Mouse (Mus musculus) monocyte, adult 2 months (primary cell): ENCODE results near the gene Rpl27.
"Not testable (repeated sequence)": the region's sequence is repeated elsewhere in the genome, so short reads cannot be mapped to it uniquely, and the experiment has no call there.

Source experiments
- DNase-seq, 2 experiments: peaks; one replicate each; pipeline ENCODE4 v3.0.0; 2022; ENCODE audit warnings: low spot score in 2 of 2, low read depth in 1 of 2

Gene Rpl27

DNA sequence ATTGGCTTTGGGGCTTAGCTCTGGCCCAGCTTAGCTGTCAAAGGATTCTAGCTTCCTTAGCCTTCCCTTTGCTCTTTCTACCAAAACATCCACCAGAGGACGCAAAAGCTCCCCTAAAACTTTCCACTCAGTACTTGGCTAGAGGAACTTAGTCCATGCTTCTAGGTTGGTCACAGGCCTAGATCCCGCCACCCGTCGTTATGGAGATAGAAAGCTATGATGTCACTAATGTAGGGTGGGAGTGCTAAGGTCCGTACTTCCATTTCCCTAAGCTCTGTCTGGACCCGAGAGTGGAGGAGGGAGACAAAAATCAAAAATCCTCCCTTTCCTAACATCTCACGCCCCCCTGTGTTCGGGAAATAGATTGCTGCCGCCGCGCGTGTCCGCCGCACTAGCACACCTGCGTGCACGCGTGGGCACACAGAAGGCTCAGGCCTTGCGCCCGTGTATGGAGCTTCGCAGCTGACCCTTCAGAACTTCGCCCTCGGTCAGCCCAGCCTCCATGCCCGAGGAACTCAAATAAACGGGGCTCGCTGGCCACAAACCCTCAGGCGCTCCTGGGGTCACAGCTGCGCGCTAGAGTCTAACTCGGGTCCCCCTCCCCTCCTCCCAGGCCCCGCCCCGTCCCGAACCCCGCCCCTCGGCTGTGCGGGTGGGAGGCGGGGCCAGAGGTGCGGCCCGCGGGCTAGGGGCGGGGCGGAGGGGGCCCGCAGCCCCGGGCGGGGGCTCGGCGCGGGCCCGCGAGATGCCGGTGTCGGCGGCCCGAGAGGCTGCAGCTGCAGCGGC lies 25.6 kb downstream of the Rpl27 start:
- DNase-seq = peak; percentile 38 to 40

DNA sequence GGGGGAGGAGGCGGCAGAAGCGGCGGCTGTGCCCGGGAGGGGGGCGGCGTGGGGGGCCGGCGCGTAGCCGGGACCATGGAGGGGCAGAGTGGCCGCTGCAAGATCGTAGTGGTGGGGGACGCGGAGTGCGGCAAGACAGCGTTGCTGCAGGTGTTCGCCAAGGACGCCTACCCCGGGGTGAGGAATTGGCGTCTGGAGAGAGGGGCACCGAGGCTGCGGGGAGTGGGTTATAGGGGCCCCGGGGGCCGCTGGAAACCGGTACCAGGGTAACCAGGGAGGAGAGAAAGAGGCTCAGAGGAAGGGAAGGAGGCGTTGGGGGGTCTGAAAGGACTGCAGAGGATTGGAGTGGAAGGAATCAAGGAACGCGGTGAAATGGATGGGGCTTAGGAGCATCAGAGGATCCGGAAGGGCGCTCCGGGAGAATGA lies 26.2 kb downstream of the Rpl27 start:
- no peak for DNase-seq

- DNase-seq = no peak
Observed at GRCm38 (mm10) chr11:101468731-101469130, 26.6 kb downstream of the Rpl27 start.

GRCm38 (mm10) chr11:101469155-101469554 lies 27.1 kb downstream of the Rpl27 start:
- no peak for DNase-seq

DNA sequence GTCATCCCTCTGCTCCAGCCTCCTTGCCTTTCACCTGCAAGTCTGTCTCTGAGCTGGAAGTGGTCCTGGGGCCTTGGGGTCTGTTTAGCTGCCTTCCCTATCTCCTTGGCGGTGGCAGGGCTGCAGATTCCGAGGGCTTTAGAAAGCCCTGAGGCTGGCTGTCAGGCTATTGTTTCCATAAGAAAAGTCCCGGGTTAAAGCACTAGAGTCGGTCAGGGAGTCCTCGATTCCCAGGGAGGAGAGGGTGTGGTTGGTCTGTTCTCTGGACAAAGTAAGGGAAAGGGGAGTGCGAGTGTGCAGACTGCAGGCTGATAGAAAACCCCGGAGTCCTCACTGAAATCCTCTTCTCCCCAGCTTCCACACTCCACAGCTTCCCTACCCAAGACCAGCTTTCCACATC lies 28.1 kb downstream of the Rpl27 start:
- no peak for DNase-seq

DNA sequence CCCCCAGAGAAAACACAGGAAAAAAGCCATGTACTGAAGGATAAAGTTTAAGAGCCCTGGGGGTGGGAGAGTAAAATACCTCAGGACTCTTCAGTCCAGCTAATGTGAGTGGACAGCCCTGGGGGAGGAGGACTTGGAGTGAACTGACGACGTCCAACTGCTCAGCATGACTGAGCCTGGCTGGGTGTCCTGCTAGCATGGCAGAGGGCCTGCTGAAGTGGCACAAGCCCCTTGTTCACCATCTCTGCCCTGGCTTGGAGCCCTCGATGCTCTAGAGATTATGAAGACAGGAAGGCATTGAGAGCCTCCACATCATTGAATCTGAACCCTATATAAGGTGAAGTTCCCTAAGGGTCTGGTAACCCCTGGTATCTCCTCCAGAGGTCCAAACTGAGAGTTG lies 29.8 kb downstream of the Rpl27 start:
- DNase-seq = no peak

DNA sequence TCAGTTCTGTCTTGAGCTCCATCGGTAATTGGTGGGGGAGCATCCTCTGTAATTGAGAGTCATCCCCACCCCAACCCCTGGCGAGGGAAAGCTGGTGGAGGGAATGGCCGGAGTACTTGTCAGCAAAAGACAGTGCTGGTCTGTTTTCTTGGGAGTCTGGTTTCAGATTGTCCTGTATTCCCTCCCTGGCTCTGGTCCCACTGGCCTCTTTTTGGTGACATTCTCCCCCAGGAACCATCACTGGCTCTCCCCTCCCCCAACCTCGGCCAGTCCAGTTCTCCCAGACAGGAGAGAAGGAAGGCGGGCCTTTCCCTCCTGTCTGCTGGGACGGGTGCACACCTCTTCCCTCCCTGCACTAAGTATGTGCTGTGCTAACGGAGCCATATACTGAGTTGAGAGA lies 30.2 kb downstream of the Rpl27 start:
- no peak for DNase-seq

DNA sequence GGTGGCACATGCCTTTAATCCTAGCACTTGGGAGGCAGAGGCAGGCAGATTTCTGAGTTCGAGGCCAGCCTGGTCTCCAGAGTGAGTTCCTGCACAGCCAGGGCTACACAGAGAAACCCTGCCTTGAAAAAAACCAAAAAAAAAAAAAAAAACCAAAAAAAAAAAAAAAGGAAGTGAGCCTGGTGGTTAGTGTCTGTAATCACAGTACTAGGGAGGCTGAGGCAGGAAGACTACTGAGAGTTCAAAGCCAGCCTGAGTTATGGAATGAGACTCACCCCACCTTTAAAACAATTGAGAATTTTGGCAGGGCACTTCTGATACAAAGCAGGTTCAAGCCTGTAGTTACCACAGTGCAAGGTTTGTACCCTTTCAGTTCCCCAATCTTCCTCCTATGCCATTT lies 31.6 kb downstream of the Rpl27 start:
- DNase-seq = not testable (repeated sequence)

DNA sequence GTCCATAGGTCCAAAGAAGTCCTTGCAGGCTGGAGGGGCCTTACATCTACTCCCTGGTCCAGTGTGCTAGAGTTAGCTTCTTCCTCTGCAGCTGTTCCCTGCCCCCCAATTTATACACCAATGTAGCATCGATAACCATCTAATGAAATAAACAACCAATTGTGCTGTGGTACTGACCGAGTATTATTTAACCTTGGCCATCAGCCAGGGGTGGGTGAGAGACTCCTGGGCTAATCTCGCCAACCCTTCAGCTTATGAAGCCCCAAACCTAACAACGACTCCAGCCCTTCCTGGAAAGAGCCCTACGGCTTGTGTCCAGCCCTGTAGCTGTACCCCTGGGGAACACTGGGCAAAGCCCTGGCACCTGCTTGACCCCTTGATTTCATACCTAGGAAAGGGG lies 32.2 kb downstream of the Rpl27 start:
- no peak for DNase-seq

GRCm38 (mm10) chr11:101476361-101476760 lies 34.3 kb downstream of the Rpl27 start:
- not testable (repeated sequence) for DNase-seq

DNA sequence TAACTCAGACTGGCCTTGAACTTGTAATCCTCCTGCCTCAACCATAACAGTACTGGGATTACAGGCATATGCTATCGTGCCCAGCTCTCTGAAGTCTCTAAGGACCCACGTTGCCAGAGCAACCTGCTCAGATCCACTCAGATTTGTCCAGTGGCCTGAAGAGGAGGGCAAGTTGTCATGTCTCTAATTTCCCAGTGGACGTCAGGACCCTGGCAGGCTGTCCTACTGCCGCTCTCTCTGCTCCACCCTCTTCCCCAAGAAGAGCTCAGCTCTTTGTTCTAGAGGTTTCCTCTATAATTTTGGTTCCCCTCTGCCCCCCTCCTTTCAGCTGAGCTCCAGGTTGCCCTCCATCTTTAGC lies 35.1 kb downstream of the Rpl27 start:
- no peak for DNase-seq

DNA sequence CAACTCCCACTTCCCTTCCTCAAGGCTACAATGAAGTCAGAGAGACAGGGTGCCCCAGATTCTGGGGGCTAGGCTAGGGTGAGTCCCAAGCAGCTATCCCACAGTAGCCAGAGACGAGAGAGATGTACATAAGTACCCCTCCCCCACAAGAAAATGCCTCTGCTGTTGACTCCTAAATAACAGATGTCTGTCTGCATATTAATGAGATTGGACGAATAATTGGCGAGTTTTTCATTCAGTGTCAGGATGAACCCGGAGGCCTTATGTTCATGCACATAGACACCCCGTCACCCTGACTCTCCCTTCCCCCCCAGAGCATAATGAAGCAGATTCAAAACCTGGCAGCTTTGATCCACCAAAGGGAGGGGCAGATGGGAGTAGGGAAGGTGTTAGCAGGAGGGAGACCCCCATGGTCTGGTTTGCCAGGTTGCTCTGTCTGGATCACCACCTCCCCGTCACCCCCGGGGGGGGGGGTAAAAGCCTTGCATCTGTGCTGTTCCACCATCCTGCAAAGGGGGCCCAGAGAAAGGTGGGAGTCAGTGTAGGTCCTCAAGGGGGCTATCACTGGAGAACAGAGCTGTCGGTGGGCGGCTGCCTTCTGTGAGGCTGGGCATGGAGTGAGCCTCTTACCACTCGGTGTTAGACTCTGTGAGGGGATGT lies 35.6 kb downstream of the Rpl27 start:
- DNase-seq = no peak

- no peak for DNase-seq
Observed at GRCm38 (mm10) chr11:101479171-101479635, 37.1 kb downstream of the Rpl27 start.

- no peak for DNase-seq
Observed at GRCm38 (mm10) chr11:101480912-101481311, 38.8 kb downstream of the Rpl27 start.

GRCm38 (mm10) chr11:101483804-101484203 lies 41.7 kb downstream of the Rpl27 start:
- DNase-seq = no peak

- DNase-seq = no peak
Observed at GRCm38 (mm10) chr11:101484245-101484644, 42.1 kb downstream of the Rpl27 start.

DNA sequence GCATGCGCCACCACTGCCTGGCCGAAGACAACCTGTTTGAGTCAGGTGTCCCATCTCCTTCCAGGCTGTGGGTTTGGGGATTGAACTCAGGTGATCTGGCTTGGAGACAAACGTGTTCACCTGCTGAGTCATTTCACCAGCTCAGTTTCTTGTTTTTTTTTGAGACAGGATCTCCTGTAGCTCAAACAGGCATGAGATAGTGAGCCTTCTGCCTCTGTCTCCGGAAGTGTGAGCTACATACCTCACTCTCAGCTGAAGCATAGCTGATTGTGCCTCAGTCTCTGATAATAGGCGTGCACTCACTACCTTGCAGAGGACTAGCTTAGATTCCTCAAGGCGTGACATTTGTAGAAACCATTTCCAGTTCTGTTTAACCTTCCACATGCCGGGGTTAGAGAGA lies 42.7 kb downstream of the Rpl27 start:
- DNase-seq = no peak

DNA sequence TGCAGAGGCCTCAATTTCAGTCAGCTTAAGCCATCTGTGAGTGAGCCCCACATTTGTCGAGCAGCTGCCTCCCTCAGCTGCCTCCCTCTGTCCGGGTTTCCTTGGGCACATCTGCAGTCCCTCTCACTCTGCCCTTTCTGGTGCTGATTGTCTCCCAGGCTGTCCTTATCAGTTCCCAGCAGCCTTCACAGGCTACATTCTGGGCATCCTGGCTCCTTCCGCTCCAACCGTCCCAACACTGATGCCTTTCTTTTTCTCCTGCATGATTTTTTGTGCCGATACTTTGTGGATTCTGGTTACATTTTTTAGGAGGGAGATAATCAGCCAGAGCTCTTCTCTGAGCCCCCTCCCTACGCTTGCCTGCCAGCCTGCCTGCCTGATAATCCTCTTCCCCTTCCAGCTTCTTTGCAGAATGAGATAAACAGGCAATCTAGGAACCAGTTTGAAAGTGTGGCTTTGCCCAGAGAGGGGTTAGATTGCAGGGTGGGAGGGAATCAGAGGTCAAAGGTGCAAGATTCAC lies 43.5 kb downstream of the Rpl27 start:
- DNase-seq = no peak

- DNase-seq = no peak
Observed at GRCm38 (mm10) chr11:101486126-101486525, 44.0 kb downstream of the Rpl27 start.
